Mouse (Mus musculus) heart, adult 8-10 months (tissue): ENCODE measurements at regions not wholly inside any gene's neighbourhood (a gene's known extent, or its start where the extent isn't known, plus 50 kb on each side); places are given as distances from the start of the nearest gene placed in this dataset.

ENCODE experiments used
- DNase-seq: peaks from one replicate; pipeline ENCODE4 v3.0.0; 2022; ENCODE audit warnings: low spot score

DNA sequence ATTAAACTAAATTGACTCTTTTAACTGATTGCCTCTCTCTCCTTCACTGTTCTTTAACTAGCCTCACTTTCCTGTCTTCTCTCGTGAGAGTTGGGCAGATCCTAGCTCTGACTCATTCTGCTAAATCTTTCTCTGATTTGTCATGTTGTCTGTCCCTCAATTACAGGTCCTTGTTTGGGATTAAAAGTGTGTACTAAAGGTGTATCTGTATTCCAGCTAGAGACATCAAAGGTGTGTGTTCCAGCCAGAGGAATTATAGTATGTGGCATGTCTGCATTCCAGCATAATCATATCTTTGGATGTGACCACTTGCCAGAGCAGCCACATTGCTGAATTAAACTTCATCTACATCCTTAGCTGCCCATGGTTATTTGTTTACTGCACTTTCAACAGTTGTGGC, 167.5 kb upstream of the Fam83b start:
- no peak for DNase-seq

DNA sequence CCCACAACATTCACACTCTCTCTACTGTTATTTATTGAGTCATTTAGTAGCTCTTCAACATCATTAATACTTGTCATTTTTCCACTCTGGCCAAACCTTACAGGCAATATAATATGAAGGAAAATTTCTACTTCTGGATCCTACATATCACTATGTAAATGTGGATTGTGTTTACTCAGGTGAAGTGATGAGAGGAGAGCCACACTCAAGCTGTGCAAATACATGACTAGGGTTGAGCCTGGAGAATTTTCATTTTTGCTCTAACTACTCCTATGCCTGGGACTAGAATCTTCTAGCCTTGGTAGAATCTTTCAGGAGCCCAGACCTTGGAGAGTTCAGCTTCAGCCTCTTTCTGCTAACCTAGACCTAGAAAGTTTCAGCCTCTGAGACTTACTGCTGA, 166.9 kb upstream of the Fam83b start:
- no peak for DNase-seq

DNA sequence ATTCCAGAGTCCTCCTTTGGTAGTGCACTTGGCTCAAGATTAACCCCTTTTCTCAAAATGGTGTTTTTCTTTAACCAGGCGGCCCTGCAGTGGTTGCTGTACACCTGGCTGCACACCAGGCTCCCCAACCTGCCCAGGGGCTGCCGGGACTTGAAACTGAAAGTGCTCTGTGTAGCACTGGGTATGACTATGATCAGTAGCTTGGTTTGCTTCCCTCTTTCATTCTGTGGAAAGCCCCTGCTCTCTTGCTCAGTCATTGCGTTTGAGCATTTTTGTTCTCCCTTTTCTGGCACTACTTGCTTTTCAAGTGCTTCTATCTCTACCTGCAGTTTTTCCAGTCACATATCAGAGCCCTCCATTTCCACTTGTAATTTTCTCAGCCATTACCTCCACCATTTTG, 156.0 kb upstream of the Fam83b start:
- no peak for DNase-seq

DNA sequence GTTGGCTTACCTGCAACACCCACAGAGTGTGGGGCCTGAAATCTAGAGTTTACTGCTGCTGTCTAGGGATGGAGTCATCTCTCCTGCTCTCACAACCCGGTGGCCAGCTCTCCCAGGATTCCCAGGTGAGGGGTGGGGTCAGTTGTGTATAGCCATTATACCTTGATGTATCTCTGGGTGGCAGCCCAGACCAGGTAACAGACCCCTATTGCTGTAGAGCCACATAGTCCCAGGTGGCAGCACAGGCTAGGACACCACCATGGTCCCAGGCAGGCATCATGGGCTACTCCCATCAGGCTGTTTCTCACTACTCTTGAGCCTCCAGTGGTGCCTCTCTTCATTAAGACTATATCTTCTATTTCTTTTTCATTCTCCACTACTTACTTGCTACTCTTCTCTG, 148.9 kb upstream of the Fam83b start:
- no peak for DNase-seq

DNA sequence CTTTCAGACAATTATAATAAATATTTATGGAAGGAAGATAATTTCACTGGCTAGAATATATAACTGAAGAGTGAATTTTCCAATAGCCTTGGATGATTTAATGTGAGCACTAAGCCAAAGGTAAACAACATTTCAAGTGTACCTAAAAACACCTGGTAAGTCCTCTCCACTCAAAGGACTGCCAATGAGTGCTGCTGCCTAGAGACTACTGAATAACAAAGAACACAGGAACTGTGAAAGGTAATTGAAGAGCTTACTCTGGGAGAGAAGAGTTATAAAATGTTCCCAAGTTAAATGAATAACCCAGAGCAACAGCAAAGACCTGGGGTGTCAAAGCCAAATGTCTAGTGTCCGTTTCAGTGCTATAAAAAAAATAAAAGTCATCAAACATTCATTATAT, 139.5 kb upstream of the Fam83b start:
- DNase-seq = no peak

DNA sequence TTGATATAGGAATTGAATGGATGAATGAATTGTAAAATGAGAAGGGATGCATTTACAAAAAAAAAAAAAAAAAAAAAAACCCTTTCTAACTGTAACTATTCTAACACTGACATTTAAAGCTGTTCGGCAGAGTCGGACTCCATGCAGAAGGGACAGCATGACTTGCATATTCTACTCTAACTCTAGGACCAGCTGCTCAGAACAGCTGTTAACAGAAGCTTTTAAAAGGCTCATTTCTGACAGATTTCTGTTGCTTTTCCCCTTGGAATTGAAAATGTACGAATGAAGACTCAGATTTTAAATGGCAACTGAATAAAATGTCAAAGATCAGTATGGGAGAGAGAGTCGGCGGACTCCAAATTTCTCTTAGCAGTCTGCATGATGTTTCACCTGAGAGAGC, 138.9 kb upstream of the Fam83b start:
- no peak for DNase-seq

DNA sequence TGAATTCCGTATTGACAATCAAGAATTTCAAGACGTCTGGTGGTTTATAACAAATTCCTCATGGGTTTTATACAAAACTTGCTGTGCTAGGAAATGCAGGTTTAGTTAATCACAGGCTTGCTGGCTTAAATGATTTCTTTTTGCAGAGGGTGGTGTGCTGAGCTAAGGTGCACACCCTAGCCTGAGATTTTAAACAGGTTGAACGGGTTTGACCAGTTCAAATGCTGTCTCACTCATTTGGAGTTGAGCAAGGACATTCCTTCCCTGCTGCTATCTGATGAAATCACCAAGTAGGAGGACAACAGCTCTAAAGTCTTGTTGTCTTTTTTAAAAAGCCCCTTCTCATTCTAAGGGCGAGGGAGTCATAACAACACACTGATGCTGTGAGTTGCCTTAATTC, 128.6 kb upstream of the Fam83b start:
- DNase-seq = no peak

DNA sequence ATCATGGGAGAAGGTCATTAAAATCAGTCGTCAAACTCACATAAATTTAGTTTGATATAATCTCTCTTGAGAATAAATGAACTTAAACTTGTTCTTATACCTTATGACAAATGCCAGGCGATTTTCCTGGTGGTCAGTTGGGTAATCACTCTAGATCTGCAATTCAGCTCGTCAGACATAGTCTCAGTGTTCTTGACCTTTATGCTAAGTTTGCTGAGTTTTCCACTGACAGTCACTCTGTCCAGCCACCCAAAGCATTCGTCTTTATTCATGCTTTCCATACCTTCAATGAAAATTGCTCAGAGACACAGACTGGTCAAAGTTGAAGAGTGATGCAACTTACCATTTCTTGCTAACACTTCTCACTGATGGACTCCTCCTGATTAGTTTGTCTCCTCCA, 126.1 kb upstream of the Fam83b start:
- DNase-seq = no peak

DNA sequence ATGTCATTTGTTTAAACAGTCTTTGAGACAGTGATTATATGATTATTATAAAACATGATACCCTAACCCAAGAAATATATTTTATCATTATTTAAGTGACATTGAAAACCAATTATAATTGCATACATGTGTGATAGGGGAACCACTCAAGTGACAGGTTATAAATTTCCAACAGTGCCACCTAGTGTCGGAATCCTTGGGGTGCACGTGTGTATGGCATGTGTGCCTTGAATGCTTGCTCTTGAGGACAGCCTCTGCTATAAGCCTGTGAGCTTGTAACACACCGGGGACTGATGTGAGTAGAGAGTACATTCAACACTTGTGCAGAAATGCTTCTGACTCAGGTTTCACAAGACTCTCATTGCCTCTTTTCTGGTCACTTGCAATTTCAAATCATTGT, 93.9 kb upstream of the Fam83b start:
- peak; percentile 3 for DNase-seq

DNA sequence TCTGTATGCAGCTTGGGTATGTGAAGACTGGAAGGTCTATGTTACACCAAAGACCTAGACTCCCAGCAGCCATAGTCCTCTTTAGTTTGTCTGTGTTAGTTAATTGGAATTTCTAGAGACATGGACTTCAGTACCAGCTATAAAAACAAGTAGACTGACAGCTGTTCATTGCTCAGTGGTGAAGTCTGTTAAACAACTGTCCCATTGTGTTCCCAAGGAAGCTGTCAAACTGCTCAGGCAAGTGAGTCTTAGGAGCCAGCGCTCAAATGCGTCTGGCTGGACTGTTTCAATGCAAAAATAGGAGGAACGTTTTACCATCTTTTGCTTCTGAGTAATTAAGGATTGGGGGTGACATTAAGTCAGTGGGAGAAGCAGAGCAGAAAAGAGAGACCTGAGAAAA, 92.9 kb upstream of the Fam83b start:
- DNase-seq = no peak

DNA sequence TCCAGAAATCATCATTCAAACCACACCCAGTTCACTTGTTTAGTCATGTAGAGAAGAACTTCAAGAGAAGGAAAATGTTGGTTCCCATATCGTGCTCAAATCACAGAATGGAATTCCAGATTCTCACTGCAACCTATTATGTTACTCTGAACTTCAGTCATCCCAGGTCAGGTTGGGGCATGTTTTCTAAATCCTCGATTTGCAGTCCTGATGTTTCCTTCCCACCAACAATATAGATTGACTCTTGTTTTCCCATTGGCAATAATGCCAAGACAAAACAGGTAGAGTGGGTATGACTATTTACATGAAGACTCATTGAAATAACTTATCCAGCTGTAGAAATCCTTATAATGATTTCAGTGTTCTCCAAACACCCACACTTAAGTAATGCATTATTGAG, 86.4 kb upstream of the Fam83b start:
- DNase-seq = no peak

DNA sequence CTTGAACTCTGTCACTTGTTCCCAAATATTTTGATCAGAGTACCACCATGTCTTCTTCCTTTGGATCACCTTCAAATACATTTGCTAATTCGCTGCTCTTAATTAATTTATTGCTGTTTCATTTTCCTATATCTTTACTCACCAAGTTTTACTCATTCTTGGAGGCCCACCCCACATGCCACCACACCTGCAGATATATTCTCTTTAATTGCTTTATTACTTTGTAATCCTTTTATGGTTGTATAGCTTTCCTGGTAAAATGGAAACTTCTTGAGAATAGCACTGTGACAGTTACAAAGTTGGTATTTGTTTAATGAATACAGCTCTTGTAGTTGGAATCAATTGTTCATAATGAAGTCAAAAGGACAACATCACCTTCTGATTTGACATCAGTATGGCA, 82.6 kb upstream of the Fam83b start:
- no peak for DNase-seq

DNA sequence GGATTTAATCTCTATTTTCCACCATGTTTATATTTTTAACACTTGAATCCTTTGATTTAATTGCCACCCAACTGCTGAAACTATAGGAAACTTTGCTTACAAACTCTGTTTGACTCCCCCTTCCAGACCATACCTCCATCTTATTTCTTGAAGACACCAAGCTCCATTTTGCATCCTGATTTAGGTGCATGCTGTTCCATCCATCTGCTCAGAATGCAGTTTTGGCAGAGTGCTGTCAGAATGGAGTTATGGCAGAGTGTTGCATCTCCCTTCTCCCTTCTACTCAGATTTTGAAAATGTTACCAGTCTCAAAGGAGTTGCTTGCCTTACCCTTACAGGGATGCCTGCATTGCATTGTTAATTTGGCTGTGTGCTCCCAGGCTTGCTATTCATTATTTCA, 79.5 kb upstream of the Fam83b start:
- no peak for DNase-seq
